Mouse (Mus musculus) forebrain, embryonic 14.5 days (tissue): Measurements from ENCODE around the gene Olfr1426. TPM values are rescaled to one million over a fixed set of nuclear protein-coding genes. Genes with fewer than 3 reads are reported as not detected.
"Not testable (repeated sequence)": the region's sequence is repeated elsewhere in the genome, so short reads cannot be mapped to it uniquely, and the experiment has no call there.

Experiments
- ATAC-seq: fragments of 200-750 bp; cut with Nextera tagmentation; 2 replicates; pipeline ENCODE4 v1.8.0; 2017; ENCODE audit warnings: mild to moderate bottlenecking, moderate library complexity
- DNase-seq: peaks from one replicate; pipeline ENCODE4 v3.0.0-alpha.2; 2015; ENCODE audit warnings: low spot score
- H3K27ac ChIP-seq: fragments of 300-500 bp; sonication (generic); 2 replicates; pipeline ENCODE4 v1.5.1; 2014; ENCODE audit warnings: low read depth, mild to moderate bottlenecking, control low read depth, low read length, moderate library complexity
- H3K27me3 ChIP-seq: fragments of 300-500 bp; sonication (generic); replicated peaks from 2 replicates; pipeline ENCODE4 v1.6.1; 2014; ENCODE audit warnings: low read length, control low read depth, mixed read lengths; ENCODE audit not compliant: control insufficient read depth, insufficient read depth
- H3K36me3 ChIP-seq: fragments of 300-500 bp; sonication (generic); 2 replicates; pipeline ENCODE4 v1.6.1; 2014; ENCODE audit warnings: low read length, control low read depth; ENCODE audit not compliant: control insufficient read depth, insufficient read depth
- H3K4me1 ChIP-seq: fragments of 300-500 bp; sonication (generic); 2 replicates; pipeline ENCODE4 v1.6.1; 2014; ENCODE audit warnings: antibody characterized with exemption, low read length, control low read depth; ENCODE audit not compliant: control insufficient read depth, insufficient read depth
- H3K4me2 ChIP-seq: fragments of 300-500 bp; sonication (generic); 2 replicates; pipeline ENCODE4 v1.6.1; 2014; ENCODE audit warnings: mild to moderate bottlenecking, control low read depth, low read length
- H3K4me3 ChIP-seq: fragments of 300-500 bp; sonication (generic); 2 replicates; pipeline ENCODE4 v1.5.1; 2014; ENCODE audit warnings: low read depth, low read length, control low read depth
- H3K9ac ChIP-seq: fragments of 300-500 bp; sonication (generic); 2 replicates; pipeline ENCODE4 v1.6.1; 2014; ENCODE audit warnings: mild to moderate bottlenecking, low read length, control low read depth, moderate library complexity
- H3K9me3 ChIP-seq: fragments of 300-500 bp; sonication (generic); replicated peaks from 2 replicates; pipeline ENCODE4 v1.6.1; 2016; ENCODE audit warnings: low read length, control low read depth, mixed read lengths; ENCODE audit not compliant: control insufficient read depth
- WGBS: fragments of 180-500 bp; shearing (Covaris S2); extraction: QIAGEN DNeasy Blood & Tissue Kit; methylation state at CpG from one replicate; pipeline ENCODE4 v1.1.7; 2014; 5-methylcytosine and 5-hydroxymethylcytosine counted together
- polyA plus RNA-seq: library from polyadenylated mRNA; unstranded; fragments of >200 nt; fragmentation: Nextera tagmentation; extraction: Ambion mirVana; gene quantifications from 2 replicates; pipeline ENCODE4 v1.2.1, GENCODE M21; 2014

The Olfr1426 gene
- not detected in 2 replicates for polyA plus RNA-seq

- Histone ChIP-seq H3K4me2 (no peak within 1 kb of the TSS), H3K4me3 (no peak within 1 kb of the TSS), H3K4me1 (no peaks in the 10 kb centered on the region), H3K36me3 (no peaks in the 10 kb centered on the region), H3K27ac (no peak within 1 kb of the TSS), H3K9me3 (no peaks in the 10 kb centered on the region), H3K27me3 (no peaks in the 10 kb centered on the region), H3K9ac (no peak within 1 kb of the TSS)
- DNase-seq = no peak
- WGBS = 80% methylated on average over 1 of the region's 1 CpGs
- ATAC-seq = no peak
Observed at GRCm38 (mm10) chr19:12091913-12092312, at the start of gene Olfr1426. TSS of gene Olfr1426 (minus strand) at chr19:12092013.

GRCm38 (mm10) chr19:12134289-12134688, 42.5 kb upstream of the Olfr1426 start:
- 34% methylated on average over 2 of the region's 2 CpGs for WGBS
- no peak overlapping the region for H3K27ac ChIP-seq

GRCm38 (mm10) chr19:12123103-12123502, 31.3 kb upstream of the Olfr1426 start, which contains the start of gene Olfr76:
TSS of gene Olfr76 (minus strand) at chr19:12123203.
- WGBS = 74% methylated on average over 3 of the region's 3 CpGs
- H3K36me3 ChIP-seq = no peaks in the 10 kb centered on the region

More at GRCm38 (mm10) chr19:12134289-12134688, 42.5 kb upstream of the Olfr1426 start:
- Histone ChIP-seq H3K9me3 (no peaks in the 10 kb centered on the region), H3K4me2 (no peak overlapping the region), H3K9ac (no peak overlapping the region), H3K4me3 (no peak overlapping the region), H3K27me3 (no peaks in the 10 kb centered on the region), H3K36me3 (no peaks in the 10 kb centered on the region), H3K4me1 (no peaks in the 10 kb centered on the region)
- ATAC-seq = no peak
- peak; percentile 26 for DNase-seq

GRCm38 (mm10) chr19:12116464-12116863, 24.7 kb upstream of the Olfr1426 start:
- Histone ChIP-seq H3K27ac (no peak overlapping the region), H3K27me3 (no peaks in the 10 kb centered on the region), H3K9ac (no peak overlapping the region), H3K9me3 (no peaks in the 10 kb centered on the region), H3K36me3 (no peaks in the 10 kb centered on the region), H3K4me2 (no peak overlapping the region), H3K4me3 (no peak overlapping the region), H3K4me1 (no peaks in the 10 kb centered on the region)
- WGBS = 84% methylated on average over 3 of the region's 3 CpGs
- ATAC-seq (no peak), DNase-seq (no peak)

More at GRCm38 (mm10) chr19:12123103-12123502, 31.3 kb upstream of the Olfr1426 start, which contains the start of gene Olfr76:
- DNase-seq (no peak), ATAC-seq (no peak)
- no peak within 1 kb of the TSS for H3K9ac ChIP-seq
- H3K9me3 ChIP-seq = no peaks in the 10 kb centered on the region
- no peaks in the 10 kb centered on the region for H3K4me1 ChIP-seq
- H3K27ac ChIP-seq = no peak within 1 kb of the TSS
- no peaks in the 10 kb centered on the region for H3K27me3 ChIP-seq
- no peak within 1 kb of the TSS for H3K4me3 ChIP-seq
- H3K4me2 ChIP-seq = no peak within 1 kb of the TSS

GRCm38 (mm10) chr19:12115797-12116196, 24.0 kb upstream of the Olfr1426 start, which contains the start of gene Olfr1428:
TSS of gene Olfr1428 (minus strand) at chr19:12115897.
- Histone ChIP-seq H3K4me3 (no peak within 1 kb of the TSS), H3K4me1 (no peaks in the 10 kb centered on the region), H3K27me3 (no peaks in the 10 kb centered on the region), H3K36me3 (no peaks in the 10 kb centered on the region), H3K4me2 (no peak within 1 kb of the TSS), H3K27ac (no peak within 1 kb of the TSS), H3K9ac (no peak within 1 kb of the TSS), H3K9me3 (no peaks in the 10 kb centered on the region)
- ATAC-seq (no peak), DNase-seq (no peak)
- 85% methylated on average over 1 of the region's 1 CpGs for WGBS

- no peak for ATAC-seq
- no peak for DNase-seq
- no peaks in the 10 kb centered on the region for H3K27me3 ChIP-seq
- no peaks in the 10 kb centered on the region for H3K36me3 ChIP-seq
- H3K4me3 ChIP-seq = no peak overlapping the region
- no peaks in the 10 kb centered on the region for H3K9me3 ChIP-seq
- no peak overlapping the region for H3K4me2 ChIP-seq
- H3K27ac ChIP-seq = no peak overlapping the region
- H3K9ac ChIP-seq = no peak overlapping the region
- no peaks in the 10 kb centered on the region for H3K4me1 ChIP-seq
- 82% methylated on average over 1 of the region's 1 CpGs for WGBS
Observed at GRCm38 (mm10) chr19:12113807-12114206, 22.0 kb upstream of the Olfr1426 start.

GRCm38 (mm10) chr19:12104541-12104940, 12.7 kb upstream of the Olfr1426 start:
- no peak overlapping the region for H3K4me2 ChIP-seq
- WGBS = 72% methylated on average over 1 of the region's 1 CpGs
- no peak for ATAC-seq

GRCm38 (mm10) chr19:12103234-12103633, 11.4 kb upstream of the Olfr1426 start, which contains the start of gene Olfr1427:
TSS of gene Olfr1427 (minus strand) at chr19:12103334.
- H3K36me3 ChIP-seq = no peaks in the 10 kb centered on the region
- H3K27ac ChIP-seq = no peak within 1 kb of the TSS
- H3K9ac ChIP-seq = no peak within 1 kb of the TSS
- no peak for DNase-seq
- H3K4me2 ChIP-seq = no peak within 1 kb of the TSS
- H3K4me3 ChIP-seq = no peak within 1 kb of the TSS
- no peaks in the 10 kb centered on the region for H3K4me1 ChIP-seq
- no peaks in the 10 kb centered on the region for H3K9me3 ChIP-seq
- WGBS = 95% methylated on average over 2 of the region's 2 CpGs
- no peak for ATAC-seq
- H3K27me3 ChIP-seq = no peaks in the 10 kb centered on the region

More at GRCm38 (mm10) chr19:12104541-12104940, 12.7 kb upstream of the Olfr1426 start:
- no peak overlapping the region for H3K4me3 ChIP-seq
- no peaks in the 10 kb centered on the region for H3K4me1 ChIP-seq
- H3K9ac ChIP-seq = no peak overlapping the region
- no peaks in the 10 kb centered on the region for H3K36me3 ChIP-seq
- no peaks in the 10 kb centered on the region for H3K27me3 ChIP-seq
- no peaks in the 10 kb centered on the region for H3K9me3 ChIP-seq
- no peak overlapping the region for H3K27ac ChIP-seq
- DNase-seq = no peak

- H3K9ac ChIP-seq, H3K27me3 ChIP-seq, ATAC-seq, H3K36me3 ChIP-seq, H3K4me1 ChIP-seq, H3K4me3 ChIP-seq, DNase-seq, H3K9me3 ChIP-seq, H3K4me2 ChIP-seq, H3K27ac ChIP-seq: not testable (repeated sequence)
- 78% methylated on average over 4 of the region's 4 CpGs for WGBS
Observed at GRCm38 (mm10) chr19:12077631-12078030, 14.2 kb downstream of the Olfr1426 start, which contains the start of gene Olfr1425. TSS of gene Olfr1425 (minus strand) at chr19:12077731.
